Mouse (Mus musculus) adrenal gland, adult 18-20 months (tissue): ENCODE data around the gene Pik3r5. TPM values are rescaled to one million over a fixed set of nuclear protein-coding genes. Genes with fewer than 3 reads are reported as not detected.

Source experiments
- DNase-seq, 2 experiments: peaks; one replicate each; pipeline ENCODE4 v3.0.0; 2021 to 2022; ENCODE audit warnings: low spot score in 2 of 2
- total RNA-seq, 2 experiments: library from RNA; stranded (reverse); gene quantifications; 1 replicate in 1 of 2; 2 replicates in 1 of 2; pipeline ENCODE4 v1.2.3; 2021

The Pik3r5 gene
- total RNA-seq, 2 experiments from 2014 or later: 1.6 to 3.0 TPM

DNA sequence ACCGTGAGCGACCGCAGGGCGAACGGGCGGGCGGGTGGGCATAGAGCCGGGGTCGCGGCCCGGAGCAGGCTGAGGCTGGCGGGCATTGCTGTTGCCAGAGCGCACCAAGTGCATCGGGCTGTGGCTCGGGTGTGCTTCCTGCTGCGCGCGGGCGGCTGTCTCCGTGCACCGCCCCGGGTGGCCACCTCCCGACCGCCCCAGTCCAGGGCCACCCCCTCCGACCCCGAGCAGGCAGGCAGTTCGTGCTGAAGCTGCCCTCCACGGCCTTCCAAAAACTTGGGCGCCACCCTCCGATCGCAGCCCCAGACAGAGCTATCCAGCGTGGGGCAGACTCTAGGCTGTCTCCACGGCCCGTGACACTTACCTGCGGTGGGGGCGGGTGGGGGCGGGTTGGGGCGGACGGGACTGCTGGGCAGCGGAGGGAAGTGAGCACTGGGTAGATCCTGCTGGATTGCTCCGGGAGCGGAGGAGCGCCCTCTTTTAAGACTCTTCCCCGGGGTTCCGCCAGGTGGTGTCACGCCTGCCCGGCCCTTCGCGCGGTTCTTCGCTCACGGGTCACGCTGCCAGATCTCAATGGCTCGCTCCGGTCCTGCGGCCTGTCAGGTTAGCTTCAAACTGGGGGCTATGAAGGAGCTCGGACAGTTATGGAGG is 31.8 kb upstream of the Pik3r5 start:
- DNase-seq: peak; percentile 33 to 38

DNA sequence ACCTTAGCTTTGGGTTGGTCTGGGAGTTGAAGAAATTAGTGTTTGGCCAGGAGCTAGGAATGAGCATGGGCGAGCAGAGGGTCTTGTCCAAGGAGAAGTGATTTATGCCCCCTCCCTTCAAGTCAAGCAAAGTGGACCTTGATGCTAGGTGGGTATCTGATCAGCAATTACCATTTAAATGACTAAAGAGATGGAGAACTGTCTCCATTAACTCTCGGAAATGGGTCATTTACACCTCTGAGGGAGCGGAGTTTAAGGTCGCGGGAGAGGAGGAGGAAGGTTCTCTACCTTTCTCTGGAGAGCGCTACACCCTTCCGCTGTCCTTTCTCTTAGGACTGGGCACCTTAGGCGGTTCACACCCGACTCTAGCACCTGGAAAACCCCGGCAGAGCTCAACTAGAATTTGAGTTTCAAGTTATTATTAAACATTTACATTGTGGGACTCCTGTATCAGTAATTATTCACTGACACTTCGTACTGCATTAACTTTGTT is 31.1 kb upstream of the Pik3r5 start, which contains the start of gene Ntn1:
Gene Ntn1 (minus strand): TSS at position 97 of the 493 bp plus-strand sequence.
- no peak for DNase-seq

DNA sequence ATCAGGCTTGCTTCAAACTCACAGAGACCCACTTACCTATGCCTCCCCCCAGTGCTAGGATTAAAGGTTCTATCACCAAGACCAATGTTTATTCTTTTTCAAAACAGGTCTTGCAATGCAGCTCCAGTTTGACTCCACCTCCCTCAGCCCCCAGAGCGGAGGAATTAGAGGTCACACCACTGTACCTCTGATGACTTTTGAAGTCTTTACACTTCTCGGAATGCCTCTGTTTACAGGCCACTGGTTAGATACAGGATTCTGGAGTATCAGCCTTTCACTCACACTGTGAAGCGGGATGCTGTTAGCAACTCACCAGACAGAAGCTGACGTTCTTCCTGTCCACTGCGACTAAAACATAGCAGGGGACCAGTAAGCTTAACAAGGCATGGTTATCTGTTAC is 30.5 kb upstream of the Pik3r5 start:
- no peak for DNase-seq

GRCm38 (mm10) chr11:68404185-68404584 is 27.7 kb upstream of the Pik3r5 start:
- no peak for DNase-seq

DNA sequence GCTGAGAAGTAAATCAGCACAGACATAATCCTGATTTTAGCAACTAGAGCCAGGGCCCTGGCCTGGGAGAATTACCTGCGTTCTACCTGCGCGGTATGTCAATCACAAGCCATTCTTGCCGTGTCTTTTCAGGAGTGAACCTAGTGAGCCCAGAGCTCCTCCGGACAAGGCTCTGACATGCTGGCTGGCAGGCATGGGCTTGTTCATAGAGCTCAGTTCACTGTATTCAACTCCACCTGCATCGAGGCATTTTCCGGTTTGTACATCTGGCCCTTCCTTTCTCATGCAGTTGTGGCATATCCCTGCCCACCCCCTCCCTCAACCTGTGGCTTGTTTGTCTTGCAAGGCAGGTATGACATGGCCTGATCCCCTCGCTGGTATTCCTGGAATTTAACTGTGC is 26.3 kb upstream of the Pik3r5 start:
- no peak for DNase-seq

- DNase-seq: no peak
Observed at GRCm38 (mm10) chr11:68407266-68407926, 24.5 kb upstream of the Pik3r5 start.

DNA sequence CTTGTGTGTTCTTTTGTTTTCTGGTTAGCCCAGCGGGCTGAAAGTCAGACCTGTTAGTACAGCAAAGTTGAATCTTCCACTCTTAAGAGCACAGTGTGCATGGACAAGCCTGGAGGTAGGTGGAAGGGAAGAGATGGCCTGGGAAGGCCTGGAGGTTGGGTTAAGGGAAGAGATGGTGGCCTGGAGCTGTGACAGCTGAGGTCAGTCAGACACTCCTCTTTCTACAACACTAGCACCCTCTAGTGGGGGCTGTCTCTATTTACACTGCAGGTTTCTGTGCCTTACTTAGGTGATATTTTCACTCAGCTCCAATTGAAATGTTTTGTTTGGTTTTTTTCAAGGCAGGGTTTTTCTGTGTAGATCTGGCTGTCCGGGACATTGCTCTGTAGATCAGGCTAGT is 23.8 kb upstream of the Pik3r5 start:
- DNase-seq: peak; percentile 53 to 75

GRCm38 (mm10) chr11:68417001-68417400 is 14.9 kb upstream of the Pik3r5 start:
- no peak for DNase-seq

- peak in 1 of 2 experiments; percentile 41 for DNase-seq
Observed at GRCm38 (mm10) chr11:68417831-68418230, 14.1 kb upstream of the Pik3r5 start.

DNA sequence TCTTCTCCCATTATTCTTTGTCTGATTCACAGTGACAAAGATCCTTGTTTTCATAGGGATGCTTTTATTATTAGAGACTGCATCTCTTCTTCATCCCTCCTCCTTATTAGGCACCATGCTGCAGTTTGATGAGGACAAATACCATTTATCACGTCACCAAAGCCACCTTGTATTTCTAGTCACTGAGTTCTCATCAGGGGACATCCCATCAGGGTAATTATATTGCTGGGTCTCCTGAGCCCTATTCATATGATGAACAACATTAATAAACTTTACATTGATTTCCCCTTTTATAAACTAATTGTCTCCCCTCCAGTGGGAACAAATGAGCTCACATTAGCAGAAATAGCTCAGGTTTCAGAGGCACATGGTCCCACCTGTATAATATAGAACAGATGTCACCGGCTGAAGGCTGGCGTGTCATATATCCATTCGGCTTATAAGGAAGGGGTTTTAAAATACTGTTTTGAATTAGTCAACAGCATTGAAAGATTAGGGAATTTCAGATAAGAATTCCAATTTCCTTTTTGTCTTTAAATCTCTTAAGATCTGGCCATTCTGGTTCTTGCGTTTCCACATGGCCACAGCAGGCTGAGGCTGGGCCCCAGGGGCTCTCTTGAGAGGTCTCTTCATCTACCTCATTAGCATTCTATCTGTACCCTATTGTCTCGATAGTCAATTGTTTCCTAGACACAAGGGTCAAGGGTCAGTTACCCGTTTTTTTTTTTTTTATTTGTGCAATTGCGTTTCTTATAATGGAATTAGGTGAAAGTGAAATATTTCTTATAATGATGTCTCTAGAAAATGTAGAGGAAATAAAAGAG is 6.2 kb upstream of the Pik3r5 start:
- no peak for DNase-seq

GRCm38 (mm10) chr11:68427083-68427570 is 4.8 kb upstream of the Pik3r5 start:
- no peak for DNase-seq

DNA sequence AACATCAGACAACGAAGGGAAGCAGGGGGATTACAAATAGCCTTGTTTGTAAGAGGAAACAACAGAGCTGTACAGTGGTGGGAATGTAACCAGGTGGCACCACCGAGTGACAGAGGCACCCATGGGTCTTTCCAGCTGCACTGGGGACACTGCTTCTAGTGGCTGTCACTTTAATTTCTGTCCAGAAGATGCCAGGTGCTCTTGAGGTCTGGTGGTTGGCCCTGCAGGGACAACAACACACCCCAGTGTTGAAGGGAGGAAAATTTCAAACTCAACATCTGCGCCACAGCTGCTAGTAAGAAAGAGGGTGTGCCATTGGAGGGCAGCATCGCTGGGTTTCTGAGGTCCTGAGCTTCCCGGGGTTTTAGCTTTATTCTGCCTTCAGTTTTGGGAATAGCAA is 1.3 kb upstream of the Pik3r5 start:
- no peak for DNase-seq

DNA sequence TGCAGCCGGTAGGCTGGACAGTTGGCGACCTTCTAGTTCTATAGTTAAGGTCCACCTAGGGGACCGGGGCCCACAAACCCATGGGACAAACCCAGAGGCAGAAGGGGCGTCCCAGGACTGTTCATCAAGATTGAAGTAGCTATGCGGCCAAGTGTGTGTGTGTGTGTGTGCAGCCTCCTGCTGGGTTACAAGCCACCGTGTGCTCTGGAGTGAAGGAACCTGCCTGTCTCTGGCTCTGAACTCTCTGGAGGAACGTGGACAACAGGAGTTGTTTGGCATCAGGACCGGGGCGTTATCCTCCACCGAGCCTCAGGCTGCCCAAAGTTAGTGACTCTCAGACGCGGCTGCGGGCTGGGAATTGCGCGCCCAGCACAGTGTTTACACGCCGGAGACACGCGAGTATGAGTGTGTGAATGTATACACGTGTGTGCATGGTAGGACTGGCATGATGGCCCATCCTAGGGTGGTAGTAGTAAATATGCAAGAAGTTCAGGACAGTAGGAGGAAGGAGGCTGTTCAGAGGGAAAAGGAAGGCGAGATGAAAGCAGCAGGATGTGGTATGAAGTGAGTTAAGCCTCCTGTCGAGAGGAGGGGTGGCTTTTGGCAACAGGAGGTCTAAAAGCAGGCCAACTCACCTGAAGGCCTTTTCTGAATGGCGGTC is 570 bp downstream of the Pik3r5 start:
- DNase-seq: no peak

DNA sequence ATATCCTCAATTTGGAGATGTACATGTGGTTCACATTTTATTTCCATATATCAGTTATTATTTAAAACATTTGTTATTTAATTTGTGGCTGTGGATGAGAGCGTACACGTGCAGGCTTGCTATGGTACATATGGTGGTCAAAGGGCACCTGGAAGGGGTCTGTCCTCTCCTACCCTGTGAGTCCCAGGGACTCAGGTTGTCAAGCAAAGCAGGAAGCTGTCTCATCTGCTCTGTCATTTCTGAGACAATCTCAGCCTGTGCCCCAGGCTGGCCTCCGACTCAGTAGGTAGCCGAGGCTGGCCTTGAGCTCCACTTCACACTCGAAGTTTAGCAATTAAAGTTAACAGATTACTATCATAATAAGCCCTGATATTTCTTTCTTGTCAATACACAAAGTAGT is 1.6 kb downstream of the Pik3r5 start:
- DNase-seq: no peak

DNA sequence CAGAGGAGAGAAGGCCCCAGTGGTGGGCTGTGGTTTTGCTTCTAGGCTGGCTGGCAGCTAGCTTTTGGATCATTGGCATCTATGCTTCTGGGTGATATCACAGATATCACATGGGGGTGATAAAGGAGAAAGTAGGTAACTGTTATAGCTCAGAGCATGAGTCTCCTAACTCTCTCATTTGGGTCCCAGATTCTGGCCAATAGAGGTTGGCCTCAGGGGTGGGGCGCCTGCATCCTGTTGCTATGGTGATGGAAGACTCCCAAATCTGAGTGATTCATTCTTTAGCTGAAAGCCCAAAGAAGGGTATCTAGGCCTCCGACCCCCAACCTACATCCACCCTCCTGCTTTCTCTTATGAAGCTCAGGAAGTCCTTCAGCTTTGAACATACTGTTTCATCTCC is 2.8 kb downstream of the Pik3r5 start:
- no peak for DNase-seq

DNA sequence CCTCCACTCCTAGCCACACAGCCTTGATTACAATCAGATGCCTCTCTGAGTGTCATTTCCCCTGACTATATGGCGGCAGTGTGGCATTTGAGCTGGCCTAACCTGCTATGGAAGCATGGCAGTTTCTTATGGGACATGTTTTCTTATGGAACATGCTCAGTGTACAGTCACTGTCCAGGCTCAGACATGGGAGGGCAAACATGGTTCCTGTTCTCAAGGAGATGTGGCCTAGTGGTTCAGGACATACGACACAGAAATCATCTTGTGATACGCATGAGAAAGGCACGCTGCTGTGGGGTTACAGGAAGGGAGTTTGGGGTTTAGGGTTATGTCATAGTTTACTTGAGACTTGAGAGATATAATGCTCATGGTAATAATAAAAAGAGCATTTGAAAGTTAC is 3.7 kb downstream of the Pik3r5 start:
- no peak for DNase-seq

DNA sequence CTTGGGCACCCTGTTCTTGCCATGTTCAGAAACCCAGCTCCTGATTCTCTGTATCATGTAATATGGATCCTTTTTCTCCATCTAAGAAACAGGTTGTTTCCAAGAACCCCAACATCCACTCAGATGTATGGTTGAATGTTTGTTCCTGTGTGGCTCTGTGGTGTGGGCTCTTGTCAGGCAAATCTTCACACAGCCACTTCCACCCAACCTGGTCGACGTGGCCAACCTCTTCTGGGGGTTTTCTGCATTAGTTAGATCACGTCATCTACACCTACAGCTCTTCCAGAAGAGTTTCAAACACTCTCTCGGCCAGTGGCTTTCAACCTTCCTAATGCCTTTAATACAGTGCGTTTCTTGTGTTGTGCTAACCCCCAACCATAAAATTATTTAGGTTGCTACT is 4.5 kb downstream of the Pik3r5 start:
- DNase-seq: no peak

- no peak for DNase-seq
Observed at GRCm38 (mm10) chr11:68440100-68440499, 8.2 kb downstream of the Pik3r5 start.

- DNase-seq: no peak
Observed at GRCm38 (mm10) chr11:68440965-68441364, 9.0 kb downstream of the Pik3r5 start.

DNA sequence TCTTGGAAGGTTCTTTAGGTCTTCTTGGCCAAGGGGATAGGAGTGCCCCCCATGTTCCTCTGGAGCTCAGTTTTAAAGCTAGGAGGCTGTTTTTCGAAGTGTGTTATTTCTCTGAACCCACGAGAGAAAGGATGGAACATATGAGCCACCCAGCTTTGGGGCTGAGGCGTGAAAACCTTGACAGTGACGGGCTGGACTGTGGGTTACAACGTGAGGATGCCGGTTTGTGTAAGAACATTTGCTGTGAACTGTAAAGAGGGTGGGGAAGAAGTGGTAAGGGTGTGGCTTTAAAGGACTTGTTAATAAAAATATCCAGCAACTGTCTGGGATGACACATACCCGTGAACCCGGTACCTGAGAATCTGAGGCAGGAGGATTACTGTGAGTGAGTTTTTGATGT is 10.4 kb downstream of the Pik3r5 start:
- no peak for DNase-seq

DNA sequence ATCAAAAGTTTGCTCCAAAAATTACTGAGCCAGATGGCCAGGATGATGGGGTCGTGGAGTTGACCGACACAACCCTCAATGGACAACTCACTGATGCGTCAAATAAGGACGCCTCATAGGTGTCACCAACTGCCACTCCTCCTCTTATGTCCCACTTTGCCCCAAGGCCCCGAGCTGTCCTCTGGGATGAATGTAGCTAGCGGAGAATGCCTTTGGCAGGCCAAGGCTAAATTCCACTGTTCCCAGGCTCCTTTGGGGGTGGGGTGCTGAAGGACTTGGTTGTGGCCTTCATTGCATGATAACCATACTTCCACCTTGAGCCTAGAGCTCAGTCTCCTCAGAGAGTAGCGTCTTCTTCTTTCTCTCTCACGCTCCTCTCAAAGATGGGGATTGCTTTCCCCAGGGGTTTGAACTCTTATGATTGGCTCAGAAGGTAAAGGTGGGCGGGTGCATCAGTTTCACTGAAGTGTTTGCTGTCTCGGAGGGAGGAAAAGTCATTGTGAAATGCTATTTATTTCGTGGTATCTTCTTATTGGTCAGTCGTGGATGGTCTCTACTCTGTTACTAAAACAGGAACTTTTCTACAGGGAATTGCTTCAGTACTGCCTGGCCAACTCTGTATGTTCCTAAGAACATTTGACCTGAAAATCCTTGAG is 11.2 kb downstream of the Pik3r5 start:
- peak in 1 of 2 experiments; percentile 18 for DNase-seq
